Mouse (Mus musculus) left cerebral cortex, adult 18-20 months (tissue): ENCODE data around the gene Anxa6. TPM values are rescaled to one million over a fixed set of nuclear protein-coding genes. Genes with fewer than 3 reads are reported as not detected.

ENCODE experiments used
- DNase-seq, 2 experiments: peaks; one replicate each; pipeline ENCODE4 v3.0.0; 2021 to 2022; ENCODE audit warnings: low spot score in 2 of 2, mixed read lengths in 1 of 2
- total RNA-seq, 2 experiments: library from RNA; stranded (reverse); gene quantifications; 2 replicates each; pipeline ENCODE4 v1.2.3; 2021

The Anxa6 gene
- total RNA-seq, 2 experiments from 2014 or later, result 86.6 to 97.2 TPM

DNA sequence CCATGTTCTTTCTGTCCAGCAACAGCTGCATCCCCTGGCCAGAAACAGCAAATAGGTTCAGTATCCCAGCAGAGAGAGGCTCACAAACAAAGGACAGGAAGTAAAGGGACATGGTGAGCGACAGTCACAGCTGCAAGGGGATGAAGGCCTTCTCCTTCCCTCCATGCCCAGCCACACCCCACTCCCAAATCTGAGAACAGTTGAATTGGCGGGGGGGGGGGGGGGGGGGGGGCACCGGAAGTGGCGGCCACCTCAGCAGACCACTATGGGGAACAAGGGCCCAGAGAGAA is 1.3 kb downstream of the Anxa6 start:
- no peak for DNase-seq

DNA sequence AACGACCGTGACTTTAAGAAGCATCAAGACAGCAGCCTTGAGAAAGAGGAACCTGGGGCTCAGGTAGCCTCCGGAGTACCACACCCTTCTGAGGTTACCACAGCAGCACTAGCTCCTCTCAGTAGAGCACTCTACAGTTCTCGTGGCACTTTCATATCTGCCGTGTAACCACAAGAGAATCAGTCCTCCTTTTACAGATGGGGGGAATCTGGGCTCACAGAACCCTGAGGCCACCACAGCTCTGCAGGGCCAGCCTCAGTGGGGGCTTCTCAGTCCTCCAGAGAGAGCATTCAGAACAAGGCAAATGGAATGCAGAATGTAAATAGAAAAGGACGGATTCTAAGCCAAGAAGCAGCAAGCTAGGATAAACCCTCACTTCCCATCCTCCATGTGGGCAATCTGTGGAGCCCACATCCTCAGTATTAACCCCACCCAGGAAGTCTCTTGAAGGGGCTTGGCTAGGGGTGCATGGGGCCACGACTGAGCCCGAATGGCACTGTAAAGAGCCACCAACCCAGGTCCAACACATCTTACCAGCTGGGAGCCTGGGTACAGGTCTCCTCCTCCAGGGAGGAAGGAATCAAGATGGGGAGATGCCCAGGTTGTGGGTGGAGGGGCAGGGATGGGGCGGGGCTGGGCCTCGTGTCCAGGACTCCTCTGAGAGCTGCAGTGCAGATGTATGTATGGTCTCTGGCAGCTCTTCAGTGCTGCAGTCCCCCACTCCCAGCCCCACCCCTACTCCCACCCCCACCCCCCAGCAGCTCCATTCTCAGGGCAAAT is 1.8 kb downstream of the Anxa6 start:
- no peak for DNase-seq

DNA sequence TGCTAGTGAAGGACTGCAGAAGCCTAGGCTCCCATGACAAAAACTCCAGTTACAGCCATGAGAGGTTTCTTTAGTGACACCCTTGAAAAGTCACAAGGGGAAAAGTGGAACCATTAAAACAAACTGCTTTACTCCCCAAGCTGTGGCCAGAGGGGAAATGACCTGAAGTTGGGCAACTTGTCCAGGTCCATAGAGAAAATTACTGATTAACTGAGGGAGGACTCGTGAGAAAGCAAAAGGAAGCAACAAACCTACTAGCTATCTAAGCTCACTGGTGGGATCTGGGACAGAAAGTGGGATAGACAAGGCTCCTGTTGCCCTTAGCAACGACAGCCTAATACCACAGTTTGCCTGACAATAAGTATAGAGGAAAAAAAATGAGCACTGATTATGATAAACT is 4.7 kb downstream of the Anxa6 start:
- DNase-seq, result no peak

- no peak for DNase-seq
These were observed 5.9 kb downstream of the Anxa6 start for GRCm38 (mm10) chr11:55027204-55027855.

DNA sequence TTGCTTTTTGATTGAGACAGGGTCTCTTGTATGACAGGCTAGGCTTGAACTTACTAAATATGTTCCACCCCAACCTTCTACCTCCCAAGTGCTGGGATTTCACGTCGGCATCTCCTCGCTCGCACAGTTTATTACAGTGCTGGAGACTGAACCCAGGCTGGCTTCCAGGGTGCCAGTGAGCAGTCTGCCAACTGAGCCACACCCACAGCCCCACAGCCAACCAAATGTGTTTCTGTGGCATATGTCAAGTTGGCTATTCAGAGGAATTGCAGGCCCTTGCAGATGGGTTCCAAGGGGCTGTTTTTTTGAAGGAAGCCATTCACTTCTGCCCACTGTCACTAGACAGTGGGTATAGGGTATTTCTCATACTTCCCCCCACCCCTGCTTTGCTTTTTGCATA is 7.3 kb downstream of the Anxa6 start:
- DNase-seq, result peak in 1 of 2 experiments; percentile 27

- DNase-seq, result no peak
These were observed 9.7 kb downstream of the Anxa6 start for GRCm38 (mm10) chr11:55023583-55023982.

DNA sequence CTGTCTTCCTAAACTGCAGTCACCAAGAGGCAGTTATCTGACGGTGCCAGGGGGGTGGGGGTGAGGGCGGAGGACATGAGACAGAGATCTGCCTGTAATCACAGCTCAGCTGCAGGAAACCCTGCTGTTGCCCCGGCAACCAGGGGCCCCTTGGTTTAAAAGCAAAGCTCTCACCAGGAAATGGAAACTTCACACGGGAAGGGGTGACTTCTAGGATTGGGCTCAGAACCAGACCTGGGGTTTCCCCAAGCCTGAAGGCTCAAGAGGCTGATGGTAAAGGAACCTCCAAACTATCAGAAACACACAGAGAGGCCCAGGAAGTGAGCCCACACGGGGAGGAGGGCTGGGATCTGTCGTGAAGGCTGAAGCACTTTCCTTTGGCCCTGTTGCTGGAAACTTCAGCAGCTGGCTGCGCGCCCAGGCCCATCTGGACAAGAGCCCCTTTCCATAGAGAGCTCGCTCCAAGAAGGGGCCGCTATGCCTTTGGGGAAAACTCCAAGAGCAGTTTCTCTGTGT is 10.1 kb downstream of the Anxa6 start:
- peak; percentile 45 to 49 for DNase-seq

- DNase-seq, result no peak
These were observed 10.7 kb downstream of the Anxa6 start for GRCm38 (mm10) chr11:55022508-55022907.

- DNase-seq, result no peak
These were observed 11.4 kb downstream of the Anxa6 start for GRCm38 (mm10) chr11:55021859-55022258.

DNA sequence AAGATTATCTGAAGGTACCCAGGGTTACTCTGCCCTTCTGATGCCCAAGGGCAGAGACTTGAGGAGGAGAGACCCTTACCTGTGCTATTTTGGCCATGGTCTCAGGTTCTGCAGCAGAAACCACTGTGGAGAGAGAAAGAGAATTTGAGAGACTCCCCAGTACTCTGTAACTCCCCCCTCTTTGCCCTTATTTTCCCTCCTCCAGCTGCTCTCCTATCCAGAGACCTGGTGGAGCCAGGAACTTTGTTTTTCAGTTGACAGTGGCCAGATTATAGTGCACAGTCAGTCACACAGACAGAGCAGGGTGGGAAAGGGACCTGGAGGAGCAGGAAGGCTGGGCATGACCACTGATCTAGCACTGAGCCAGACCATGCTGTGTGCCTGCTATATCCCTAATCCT is 11.8 kb downstream of the Anxa6 start:
- DNase-seq, result no peak

DNA sequence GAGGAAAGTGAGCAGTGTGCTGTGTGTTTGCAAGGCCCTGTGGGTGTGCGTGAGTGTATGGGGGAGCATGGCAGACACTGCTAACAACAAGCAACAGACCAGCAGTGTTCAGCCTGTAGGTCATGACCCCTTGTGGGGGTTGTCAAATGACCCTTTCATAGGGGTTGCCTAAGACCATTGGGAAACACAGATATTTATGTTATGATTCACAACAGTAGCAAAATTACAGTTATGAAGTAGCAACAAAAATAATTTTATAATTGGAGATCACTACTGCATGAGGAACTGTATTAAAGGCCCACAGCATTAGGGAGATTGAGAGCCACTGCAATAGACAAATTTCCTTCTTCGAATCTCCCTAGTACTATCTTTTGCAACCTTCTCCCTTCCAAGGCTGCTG is 13.5 kb downstream of the Anxa6 start:
- DNase-seq, result no peak

- no peak for DNase-seq
These were observed 15.2 kb downstream of the Anxa6 start for GRCm38 (mm10) chr11:55018034-55018433.

GRCm38 (mm10) chr11:55017201-55017600 is 16.0 kb downstream of the Anxa6 start:
- no peak for DNase-seq

GRCm38 (mm10) chr11:55016758-55017157 is 16.5 kb downstream of the Anxa6 start:
- no peak for DNase-seq

- DNase-seq, result peak; percentile 33 to 61
These were observed 17.4 kb downstream of the Anxa6 start for GRCm38 (mm10) chr11:55015831-55016241.

DNA sequence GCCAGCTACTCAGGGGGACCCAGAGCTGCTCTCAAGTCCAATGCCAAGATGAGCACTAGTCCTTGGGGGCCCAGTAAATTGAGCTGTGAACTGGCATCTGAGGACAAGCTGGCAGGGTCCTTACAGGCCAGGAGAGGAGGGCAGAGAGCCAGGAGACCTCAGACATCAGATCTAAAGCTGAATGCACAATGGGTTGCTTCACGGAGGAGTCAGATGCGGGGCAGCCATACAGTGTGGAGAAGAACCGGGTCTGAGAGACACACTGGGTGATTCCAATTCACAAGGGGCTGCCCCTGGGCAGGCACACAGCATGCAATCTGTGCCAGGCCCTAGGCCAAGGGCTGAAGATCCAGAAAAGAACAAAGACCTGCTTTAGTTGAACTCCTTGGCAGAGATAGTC is 18.0 kb downstream of the Anxa6 start:
- DNase-seq, result no peak

DNA sequence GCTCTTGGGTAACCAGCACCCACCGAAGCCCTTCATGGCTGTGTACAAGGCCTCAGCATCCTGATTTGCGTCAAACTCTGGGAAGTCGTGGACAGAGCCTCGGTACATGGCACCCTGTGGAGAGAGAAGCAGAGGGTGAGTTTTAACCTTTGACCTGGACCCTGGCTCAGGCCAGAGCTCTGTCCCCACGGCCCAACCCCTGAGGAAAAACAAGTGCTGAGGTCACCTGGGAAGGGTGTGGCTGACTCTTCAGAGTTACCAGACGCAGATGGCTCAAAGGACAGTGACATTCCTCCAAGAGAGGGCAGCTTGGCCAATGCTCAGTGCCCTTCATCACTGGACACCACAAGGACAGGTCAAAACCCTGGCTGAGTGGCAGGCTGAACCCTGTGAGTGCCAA is 19.4 kb downstream of the Anxa6 start:
- no peak for DNase-seq

DNA sequence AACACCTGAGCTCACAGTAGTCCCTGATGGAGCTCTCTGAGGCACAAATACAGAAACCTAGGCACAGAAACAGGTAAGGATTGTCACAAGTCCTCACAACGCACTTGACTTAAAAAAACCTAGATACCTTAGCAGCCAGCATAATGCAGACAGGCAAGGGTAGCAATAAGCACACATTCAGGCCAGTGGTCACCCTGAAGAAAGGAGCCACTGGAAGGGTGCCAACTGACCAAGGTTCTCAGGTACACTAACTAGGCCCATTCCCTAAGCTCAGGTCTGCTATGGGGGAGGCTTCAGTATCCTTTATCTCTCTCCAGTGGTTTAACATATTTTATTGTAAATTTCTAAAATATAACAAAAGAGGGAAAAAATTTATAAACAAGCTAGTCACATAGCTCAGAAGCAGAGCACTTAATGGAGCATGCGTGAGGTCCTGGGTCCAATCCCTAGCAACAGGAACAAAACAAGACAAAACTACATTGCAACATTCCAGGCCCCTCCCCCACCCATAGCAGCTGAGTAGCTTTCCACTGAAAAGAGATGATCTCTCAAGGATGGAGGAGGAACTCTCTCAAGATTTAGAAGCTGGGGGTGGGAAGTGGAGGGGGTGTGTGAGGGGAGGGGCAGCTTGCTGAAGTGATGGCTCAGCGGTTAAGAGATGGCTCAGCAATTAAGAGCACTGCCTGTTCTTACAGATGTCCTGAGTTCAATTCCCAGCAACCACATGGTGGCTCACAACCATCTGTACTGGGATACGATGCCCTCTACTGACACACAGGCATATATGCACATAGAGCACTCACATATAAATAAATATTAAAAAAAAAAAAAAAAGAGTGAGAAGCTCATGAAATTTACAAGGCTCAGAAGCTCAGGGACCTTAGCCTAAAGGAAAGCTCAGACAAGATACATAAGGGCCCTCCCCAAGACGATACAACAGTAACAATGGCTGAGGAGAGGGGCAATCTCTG is 20.4 kb downstream of the Anxa6 start:
- no peak for DNase-seq

DNA sequence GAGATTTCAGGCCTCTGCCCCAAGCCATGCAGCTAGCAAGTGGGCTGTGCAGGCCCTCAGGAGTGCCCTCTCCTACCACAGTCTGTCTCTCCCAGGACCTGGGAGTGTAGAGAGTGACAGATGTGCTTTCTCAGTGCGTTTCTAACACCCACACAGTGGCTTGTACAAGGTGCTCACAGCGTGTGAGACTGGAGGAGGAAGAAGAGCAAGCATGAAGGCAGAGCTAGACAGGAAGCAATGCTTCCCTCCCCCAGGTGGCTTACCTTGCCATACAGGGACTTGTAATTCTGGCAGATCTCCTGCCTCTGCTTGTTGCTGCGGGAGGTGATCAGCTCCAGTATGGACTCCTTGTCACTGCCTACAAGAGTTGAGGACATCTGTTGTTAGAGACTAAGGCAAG is 21.8 kb downstream of the Anxa6 start:
- DNase-seq, result no peak

DNA sequence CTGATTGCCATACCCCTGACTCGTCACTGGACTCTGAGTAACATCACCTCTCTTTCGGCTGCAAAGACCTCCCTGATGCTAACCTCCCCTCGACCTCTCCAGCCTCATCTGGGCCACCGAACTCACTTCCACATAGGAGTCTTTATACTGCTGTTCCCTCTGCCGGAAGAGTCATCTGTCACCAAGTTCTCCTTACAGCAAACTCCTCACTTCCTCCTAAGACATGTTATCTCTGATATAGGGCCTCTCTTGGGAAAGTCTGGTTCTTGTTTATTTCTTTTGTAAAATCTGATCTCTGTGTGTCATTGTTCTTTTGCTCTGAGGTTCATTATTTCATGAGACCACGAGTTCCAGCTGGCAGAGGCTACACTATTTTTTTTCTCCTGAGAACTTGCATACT is 25.0 kb downstream of the Anxa6 start:
- no peak for DNase-seq

DNA sequence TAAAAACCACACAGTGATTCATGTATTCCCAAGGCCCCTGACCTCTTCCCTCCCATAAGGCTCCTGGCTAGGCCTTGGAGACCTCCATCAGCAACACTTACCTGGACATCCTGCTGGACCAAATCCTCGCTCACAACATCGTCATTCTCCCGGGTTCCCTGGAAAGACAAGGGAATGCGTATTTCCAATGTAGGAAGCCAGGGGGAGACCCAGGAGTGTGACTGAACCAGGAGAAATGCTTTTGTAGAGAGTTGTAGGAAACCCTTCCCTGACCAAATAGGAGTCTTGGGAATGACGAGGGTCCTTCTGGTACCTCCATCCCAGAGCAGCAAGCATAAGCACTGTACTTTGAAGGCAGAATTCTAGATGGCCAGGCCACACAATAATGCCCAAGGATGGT is 27.6 kb downstream of the Anxa6 start:
- no peak for DNase-seq
